Mouse (Mus musculus) midbrain, embryonic 14.5 days (tissue): ENCODE measurements at regions not wholly inside any gene's neighbourhood (a gene's known extent, or its start where the extent isn't known, plus 50 kb on each side); places are given as distances from the start of the nearest gene placed in this dataset.

Experiments used
- ATAC-seq: fragments of 200-750 bp; cut with Nextera tagmentation; 2 replicates; pipeline ENCODE4 v1.8.0; 2017; ENCODE audit warnings: moderate number of reproducible peaks, moderate library complexity; ENCODE audit not compliant: low FRiP score, low TSS enrichment
- DNase-seq: peaks from one replicate; pipeline ENCODE4 v3.0.0-alpha.2; 2015
- H3K27ac ChIP-seq: fragments of 300-500 bp; sonication (generic); replicated peaks from 2 replicates; pipeline ENCODE4 v1.5.1; 2014; ENCODE audit warnings: mild to moderate bottlenecking, low read depth, low read length, moderate library complexity
- H3K27me3 ChIP-seq: fragments of 300-500 bp; sonication (generic); 2 replicates; pipeline ENCODE4 v1.6.1; 2014; ENCODE audit warnings: low read length, control low read depth, mixed read lengths; ENCODE audit not compliant: control insufficient read depth, insufficient read depth
- H3K36me3 ChIP-seq: fragments of 300-500 bp; sonication (generic); 2 replicates; pipeline ENCODE4 v1.6.1; 2014; ENCODE audit warnings: low read length, control low read depth; ENCODE audit not compliant: control insufficient read depth, insufficient read depth
- H3K4me1 ChIP-seq: fragments of 300-500 bp; sonication (generic); 2 replicates; pipeline ENCODE4 v1.6.1; 2014; ENCODE audit warnings: mild to moderate bottlenecking, antibody characterized with exemption, low read length, control low read depth; ENCODE audit not compliant: control insufficient read depth, insufficient read depth
- H3K4me2 ChIP-seq: fragments of 300-500 bp; sonication (generic); 2 replicates; pipeline ENCODE4 v1.6.1; 2014; ENCODE audit warnings: mild to moderate bottlenecking, low read length, moderate library complexity
- H3K4me3 ChIP-seq: fragments of 300-500 bp; sonication (generic); replicated peaks from 2 replicates; pipeline ENCODE4 v1.5.1; 2014; ENCODE audit warnings: low read depth, low read length
- H3K9ac ChIP-seq: fragments of 300-500 bp; sonication (generic); replicated peaks from 2 replicates; pipeline ENCODE4 v1.6.1; 2014; ENCODE audit warnings: mild to moderate bottlenecking, low read length, moderate library complexity
- H3K9me3 ChIP-seq: fragments of 300-500 bp; sonication (generic); 2 replicates; pipeline ENCODE4 v1.6.1; 2016; ENCODE audit warnings: low read length, control low read depth, mixed read lengths; ENCODE audit not compliant: control insufficient read depth
- WGBS: fragments of 180-500 bp; shearing (Covaris S2); extraction: QIAGEN DNeasy Blood & Tissue Kit; methylation state at CpG from one replicate; pipeline ENCODE4 v1.1.7; 2014; 5-methylcytosine and 5-hydroxymethylcytosine counted together

- ATAC-seq (no peak), DNase-seq (no peak)
- no peak overlapping the region for H3K4me2 ChIP-seq
- H3K4me1 ChIP-seq, result no peaks in the 10 kb centered on the region
- H3K9me3 ChIP-seq, result no peaks in the 10 kb centered on the region
- H3K36me3 ChIP-seq, result no peaks in the 10 kb centered on the region
- no peak overlapping the region for H3K9ac ChIP-seq
- WGBS, result 80% methylated on average over 7 of the region's 7 CpGs
- H3K27me3 ChIP-seq, result no peaks in the 10 kb centered on the region
- H3K4me3 ChIP-seq, result no peak overlapping the region
- H3K27ac ChIP-seq, result no peak overlapping the region
These were observed 60.7 kb upstream of the Vangl1 start for GRCm38 (mm10) chr3:102265146-102265545.

GRCm38 (mm10) chr3:102263326-102263725 lies 58.8 kb upstream of the Vangl1 start:
- H3K9ac ChIP-seq, result no peak overlapping the region
- ATAC-seq (no peak), DNase-seq (peak; percentile 5)
- no peaks in the 10 kb centered on the region for H3K9me3 ChIP-seq
- H3K4me1 ChIP-seq, result no peaks in the 10 kb centered on the region
- no peak overlapping the region for H3K4me3 ChIP-seq
- WGBS, result 76% methylated on average over 9 of the region's 9 CpGs
- H3K4me2 ChIP-seq, result no peak overlapping the region
- H3K27ac ChIP-seq, result no peak overlapping the region
- H3K36me3 ChIP-seq, result no peaks in the 10 kb centered on the region
- no peaks in the 10 kb centered on the region for H3K27me3 ChIP-seq

- DNase-seq (peak; percentile 19), ATAC-seq (no peak; the same call in 1 of the 2 replicates)
- 74% methylated on average over 8 of the region's 8 CpGs for WGBS
- Histone ChIP-seq H3K27me3 (no peaks in the 10 kb centered on the region), H3K36me3 (no peaks in the 10 kb centered on the region), H3K4me2 (no peak overlapping the region), H3K9me3 (no peaks in the 10 kb centered on the region), H3K4me3 (no peak overlapping the region), H3K27ac (no peak overlapping the region), H3K9ac (no peak overlapping the region), H3K4me1 (no peaks in the 10 kb centered on the region)
These were observed 58.2 kb upstream of the Vangl1 start for GRCm38 (mm10) chr3:102262665-102263064.

GRCm38 (mm10) chr3:102261517-102261916 lies 57.0 kb upstream of the Vangl1 start:
- Histone ChIP-seq H3K4me3 (no peak overlapping the region), H3K9me3 (no peaks in the 10 kb centered on the region), H3K27ac (no peak overlapping the region), H3K4me2 (no peak overlapping the region), H3K36me3 (no peaks in the 10 kb centered on the region), H3K27me3 (no peaks in the 10 kb centered on the region), H3K9ac (no peak overlapping the region), H3K4me1 (no peaks in the 10 kb centered on the region)
- ATAC-seq (no peak), DNase-seq (no peak)
- 89% methylated on average over 3 of the region's 3 CpGs for WGBS
